Mouse (Mus musculus): Measurements from ENCODE around the gene Zfhx3. TPM values are rescaled to one million over a fixed set of nuclear protein-coding genes. Genes with fewer than 3 reads are reported as not detected.

Zfhx3 gene
- total RNA-seq, 2 experiments from 2014 or later = 3.5 to 5.9 TPM

GRCm38 (mm10) chr8:108778551-108778950 lies 836.1 kb downstream of the Zfhx3 start:
- no peak for DNase-seq (ENCODE audit: low spot score in 2 of 2)
- intact Hi-C loops (cut with DNase I) = no loop called here

- intact Hi-C loops (cut with DNase I) = no loop called here
- no peak for DNase-seq (ENCODE audit: low spot score in 2 of 2)
Measured at GRCm38 (mm10) chr8:108780766-108781165, 838.3 kb downstream of the Zfhx3 start.

- intact Hi-C loops (cut with DNase I) = no loop called here
- no peak for DNase-seq (ENCODE audit: low spot score in 2 of 2)
Measured at GRCm38 (mm10) chr8:108781192-108781591, 838.7 kb downstream of the Zfhx3 start.

GRCm38 (mm10) chr8:108783155-108783554 lies 840.7 kb downstream of the Zfhx3 start:
- DNase-seq (ENCODE audit: low spot score in 2 of 2) = no peak
- intact Hi-C loops (cut with DNase I) = no loop called here

- intact Hi-C loops (cut with DNase I) = no loop called here
Measured at GRCm38 (mm10) chr8:108788156-108788761, 845.8 kb downstream of the Zfhx3 start.

GRCm38 (mm10) chr8:108788762-108789157 lies 846.3 kb downstream of the Zfhx3 start:
- intact Hi-C loops (cut with DNase I) = no loop called here
- no peak for DNase-seq (ENCODE audit: low spot score in 2 of 2)

More at GRCm38 (mm10) chr8:108788156-108788761, 845.8 kb downstream of the Zfhx3 start:
- DNase-seq (ENCODE audit: low spot score in 2 of 2) = no peak

- intact Hi-C loops (cut with DNase I) = loop anchor here (5.0 kb wide), 1 partner anchor 122 kb away; no protein-coding TSS in a partner anchor
- DNase-seq (ENCODE audit: low spot score in 2 of 2) = peak; percentile 20 to 36
Measured at GRCm38 (mm10) chr8:108790559-108791293, 848.3 kb downstream of the Zfhx3 start.

- no peak for DNase-seq (ENCODE audit: low spot score in 2 of 2)
- intact Hi-C loops (cut with DNase I) = no loop called here
Measured at GRCm38 (mm10) chr8:108796076-108796475, 853.6 kb downstream of the Zfhx3 start.

GRCm38 (mm10) chr8:108796882-108797281 lies 854.4 kb downstream of the Zfhx3 start:
- intact Hi-C loops (cut with DNase I) = no loop called here

GRCm38 (mm10) chr8:108798012-108798411 lies 855.6 kb downstream of the Zfhx3 start:
- intact Hi-C loops (cut with DNase I) = no loop called here

More at GRCm38 (mm10) chr8:108796882-108797281, 854.4 kb downstream of the Zfhx3 start:
- DNase-seq (ENCODE audit: low spot score in 2 of 2) = no peak

GRCm38 (mm10) chr8:108799250-108799649 lies 856.8 kb downstream of the Zfhx3 start:
- no peak for DNase-seq (ENCODE audit: low spot score in 2 of 2)
- intact Hi-C loops (cut with DNase I) = no loop called here

More at GRCm38 (mm10) chr8:108798012-108798411, 855.6 kb downstream of the Zfhx3 start:
- peak in 1 of 2 experiments; percentile 26 for DNase-seq (ENCODE audit: low spot score in 2 of 2)

GRCm38 (mm10) chr8:108800357-108800756 lies 857.9 kb downstream of the Zfhx3 start:
- intact Hi-C loops (cut with DNase I) = no loop called here

GRCm38 (mm10) chr8:108803017-108803416 lies 860.6 kb downstream of the Zfhx3 start:
- intact Hi-C loops (cut with DNase I) = no loop called here
- DNase-seq (ENCODE audit: low spot score in 2 of 2) = no peak

More at GRCm38 (mm10) chr8:108800357-108800756, 857.9 kb downstream of the Zfhx3 start:
- no peak for DNase-seq (ENCODE audit: low spot score in 2 of 2)

- no peak for DNase-seq (ENCODE audit: low spot score in 2 of 2)
- intact Hi-C loops (cut with DNase I) = no loop called here
Measured at GRCm38 (mm10) chr8:108811694-108812093, 869.2 kb downstream of the Zfhx3 start.

- intact Hi-C loops (cut with DNase I) = no loop called here
- no peak for DNase-seq (ENCODE audit: low spot score in 2 of 2)
Measured at GRCm38 (mm10) chr8:108813375-108813774, 870.9 kb downstream of the Zfhx3 start.

- intact Hi-C loops (cut with DNase I) = no loop called here
- no peak for DNase-seq (ENCODE audit: low spot score in 2 of 2)
Measured at GRCm38 (mm10) chr8:108819271-108819671, 876.8 kb downstream of the Zfhx3 start.

- no peak for DNase-seq (ENCODE audit: low spot score in 2 of 2)
- intact Hi-C loops (cut with DNase I) = no loop called here
Measured at GRCm38 (mm10) chr8:108819826-108820225, 877.4 kb downstream of the Zfhx3 start.

GRCm38 (mm10) chr8:108820634-108821033 lies 878.2 kb downstream of the Zfhx3 start:
- no peak for DNase-seq (ENCODE audit: low spot score in 2 of 2)
- intact Hi-C loops (cut with DNase I) = no loop called here

GRCm38 (mm10) chr8:108822841-108823266 lies 880.4 kb downstream of the Zfhx3 start:
- DNase-seq (ENCODE audit: low spot score in 2 of 2) = no peak
- intact Hi-C loops (cut with DNase I) = no loop called here

GRCm38 (mm10) chr8:108824049-108824448 lies 881.6 kb downstream of the Zfhx3 start:
- DNase-seq (ENCODE audit: low spot score in 2 of 2) = no peak
- intact Hi-C loops (cut with DNase I) = no loop called here

GRCm38 (mm10) chr8:108826414-108826813 lies 884.0 kb downstream of the Zfhx3 start:
- no peak for DNase-seq (ENCODE audit: low spot score in 2 of 2)
- intact Hi-C loops (cut with DNase I) = no loop called here

Measured in left cerebral cortex, postnatal 36 days (tissue).